Mouse (Mus musculus) embryo, embryonic 10.5 days (tissue): Measurements from ENCODE around the gene Simc1.
"Not testable (repeated sequence)": the region's sequence is repeated elsewhere in the genome, so short reads cannot be mapped to it uniquely, and the experiment has no call there.

Experiments used
- DNase-seq: peaks from one replicate; pipeline ENCODE4 v3.0.0-alpha.2; 2015; ENCODE audit warnings: low spot score

Gene Simc1

GRCm38 (mm10) chr13:54503604-54504521 lies at the start of gene Simc1:
TSS of gene Simc1 (plus strand) at chr13:54503779.
- DNase-seq, result peak; percentile 81

- DNase-seq, result peak; percentile 18
These were observed 46.5 kb upstream of the Simc1 start for GRCm38 (mm10) chr13:54457062-54457461.

GRCm38 (mm10) chr13:54459282-54459681 lies 44.3 kb upstream of the Simc1 start:
- no peak for DNase-seq

- peak; percentile 95 for DNase-seq
These were observed 35.2 kb upstream of the Simc1 start, which contains the start of gene Thoc3 for GRCm38 (mm10) chr13:54468098-54469011. TSS of gene Thoc3 (minus strand) at chr13:54468849.

DNA sequence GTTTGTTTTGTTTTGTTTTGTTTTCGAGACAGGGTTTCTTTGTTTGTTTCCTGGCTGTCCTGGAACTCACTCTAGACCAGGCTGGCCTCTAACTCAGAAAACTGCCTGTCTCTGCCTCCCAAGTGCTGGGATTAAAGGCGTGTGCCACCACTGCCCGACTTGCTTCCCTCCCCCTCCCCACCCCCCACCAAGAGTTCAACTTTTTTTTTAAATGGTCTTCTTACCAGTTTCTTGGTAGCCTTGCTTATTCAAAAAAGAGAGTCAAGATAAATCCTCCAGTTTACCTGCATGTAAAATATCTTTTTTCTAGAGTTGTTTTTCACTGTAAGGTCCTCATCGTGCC lies 34.6 kb upstream of the Simc1 start:
- no peak for DNase-seq

DNA sequence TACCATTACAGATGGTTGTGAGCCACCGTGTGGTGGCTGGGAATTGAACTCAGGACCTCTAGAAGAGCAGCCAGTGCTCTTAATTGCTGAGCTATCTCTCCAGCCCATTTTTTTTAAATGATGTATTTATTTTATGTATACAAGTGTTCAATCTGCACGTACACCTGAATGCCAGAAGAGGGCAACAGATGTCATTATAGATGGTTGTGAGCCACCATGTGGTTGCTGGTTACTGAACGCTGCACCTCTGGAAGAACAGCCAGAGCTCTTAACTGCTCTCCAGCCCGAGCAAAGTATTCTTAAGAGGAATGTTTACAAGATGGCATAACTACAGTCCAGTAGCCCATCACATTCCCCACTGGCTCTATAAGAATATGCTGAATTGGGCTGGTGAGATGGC lies 31.6 kb upstream of the Simc1 start:
- no peak for DNase-seq

DNA sequence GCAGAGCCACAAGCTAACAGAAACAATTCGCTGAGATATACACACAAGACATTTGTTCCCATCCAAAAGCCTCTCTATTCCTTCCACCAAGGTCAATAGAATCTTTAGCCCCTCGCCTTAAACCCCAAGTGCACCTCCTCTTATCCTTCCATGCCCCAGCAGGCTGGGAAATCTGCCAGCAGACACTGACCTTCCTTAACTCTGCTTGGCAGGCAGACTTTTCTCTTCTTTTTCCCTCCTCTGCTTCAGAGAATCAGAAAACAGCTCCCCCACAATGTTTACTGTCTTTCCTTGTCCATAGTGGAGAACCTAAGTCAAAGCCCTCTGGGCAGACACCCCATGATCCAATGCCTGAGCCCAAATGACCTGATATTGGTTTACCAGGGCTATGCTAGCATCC lies 28.6 kb upstream of the Simc1 start:
- no peak for DNase-seq

DNA sequence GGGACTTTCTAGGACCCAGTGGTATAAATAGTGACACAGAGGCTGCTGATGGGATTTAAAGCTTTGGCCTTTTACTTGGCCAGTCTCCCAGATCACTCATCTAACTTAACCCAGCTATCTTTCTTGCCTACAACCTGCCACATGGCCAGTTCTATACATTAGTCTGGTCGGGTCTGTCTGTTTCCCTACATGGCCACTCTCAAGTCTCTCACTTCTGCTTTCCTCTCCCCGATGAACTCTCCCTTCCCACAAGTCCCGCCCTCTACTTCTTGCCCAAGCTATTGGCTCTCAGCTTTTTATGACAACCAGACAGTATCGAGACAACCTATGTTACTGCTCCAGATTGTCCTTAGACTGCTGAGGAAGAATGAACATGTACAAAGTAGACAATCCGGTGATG lies 27.9 kb upstream of the Simc1 start:
- DNase-seq, result no peak

DNA sequence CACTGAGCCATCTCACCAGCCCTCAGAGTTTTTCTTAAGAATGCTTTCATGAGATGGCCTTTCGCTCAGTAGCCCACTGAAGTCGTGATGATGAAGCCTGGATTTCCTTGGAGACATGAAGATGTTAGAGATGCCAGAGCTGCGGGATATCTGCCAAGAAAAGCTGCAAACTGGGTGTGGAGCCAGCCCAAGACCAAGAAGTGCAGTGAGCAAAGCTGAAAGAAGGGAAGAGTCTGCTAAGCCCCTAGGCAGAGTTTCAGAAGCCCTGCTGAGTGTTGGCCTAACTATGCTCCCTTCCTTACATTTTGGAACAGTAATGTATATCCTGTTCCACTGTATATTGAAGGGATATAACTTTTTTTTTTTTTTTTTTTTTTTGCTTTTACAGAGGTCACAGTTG lies 24.3 kb upstream of the Simc1 start:
- no peak for DNase-seq

GRCm38 (mm10) chr13:54481498-54481897 lies 22.1 kb upstream of the Simc1 start:
- no peak for DNase-seq

- DNase-seq, result no peak
These were observed 13.2 kb upstream of the Simc1 start for GRCm38 (mm10) chr13:54490411-54490810.

- no peak for DNase-seq
These were observed 12.2 kb upstream of the Simc1 start for GRCm38 (mm10) chr13:54491381-54491780.

GRCm38 (mm10) chr13:54499551-54499950 lies 4.0 kb upstream of the Simc1 start:
- DNase-seq, result not testable (repeated sequence)

GRCm38 (mm10) chr13:54501352-54501751 lies 2.2 kb upstream of the Simc1 start:
- no peak for DNase-seq

DNA sequence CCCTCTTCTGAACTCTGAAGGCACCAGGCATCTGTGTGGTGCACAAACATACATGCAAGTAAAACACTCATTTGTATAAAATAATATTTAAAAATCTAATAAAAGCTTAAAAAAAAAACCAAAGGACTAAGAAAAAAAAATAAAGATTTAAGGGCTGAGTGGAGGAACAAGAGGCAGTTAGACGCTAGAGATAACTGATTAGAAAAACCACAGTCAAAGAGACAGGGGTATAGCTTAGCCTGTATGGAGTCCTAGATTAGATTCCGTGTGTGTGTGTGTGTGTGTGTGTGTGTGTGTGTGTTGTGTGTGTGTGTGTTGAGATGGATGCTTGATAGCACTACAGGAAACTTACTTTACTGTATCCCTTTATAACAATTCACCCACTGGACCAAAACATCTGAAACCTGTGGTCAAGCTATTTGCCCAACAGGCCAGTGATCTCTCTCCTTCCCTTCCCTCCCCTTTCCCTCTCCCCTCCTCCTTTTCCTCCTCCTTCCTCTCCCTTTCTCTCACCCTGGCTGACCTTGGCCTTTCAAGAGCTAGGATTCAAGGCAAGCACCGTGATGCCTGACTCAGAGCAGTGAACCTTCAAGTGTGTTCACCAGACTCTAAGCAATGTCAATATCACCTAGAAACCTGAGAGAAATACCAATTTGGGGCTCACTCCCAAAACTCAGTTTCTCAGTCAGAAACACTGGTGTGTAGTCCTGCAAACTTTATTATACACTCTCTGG lies 1.5 kb upstream of the Simc1 start:
- DNase-seq, result no peak

- no peak for DNase-seq
These were observed 338 bp upstream of the Simc1 start for GRCm38 (mm10) chr13:54503278-54503603.

DNA sequence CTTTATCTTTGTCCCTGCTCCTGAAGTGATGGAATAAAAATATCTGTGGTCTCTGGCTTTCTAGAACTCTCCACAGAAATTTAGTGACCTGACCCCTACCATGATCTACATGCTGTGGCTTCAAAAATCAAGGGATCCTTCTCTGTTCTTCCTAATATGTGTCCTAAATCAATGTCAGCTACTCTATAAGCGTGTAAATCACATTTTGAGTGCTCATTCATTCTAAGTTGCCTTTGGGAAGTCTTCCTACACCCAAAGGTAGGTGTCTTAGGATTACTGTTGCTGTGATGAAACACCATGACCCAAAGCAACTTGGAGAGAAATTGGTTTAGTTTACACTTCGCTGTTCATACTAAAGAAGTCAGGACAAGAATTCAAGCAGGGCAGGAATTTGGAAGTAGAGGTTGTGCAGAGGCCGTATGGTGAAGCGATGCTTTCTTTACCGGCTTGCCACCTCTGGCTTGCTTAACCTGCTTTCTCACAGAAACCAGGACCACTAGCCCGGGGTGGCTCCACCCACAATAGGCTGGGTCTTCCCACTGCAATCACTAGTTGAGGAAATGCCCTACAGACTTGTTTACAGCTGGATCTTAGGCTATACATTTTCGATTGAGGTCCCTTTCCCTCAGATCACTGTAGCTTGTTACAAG lies 1.2 kb downstream of the Simc1 start:
- peak; percentile 45 for DNase-seq

GRCm38 (mm10) chr13:54505920-54506319 lies 2.3 kb downstream of the Simc1 start:
- no peak for DNase-seq

DNA sequence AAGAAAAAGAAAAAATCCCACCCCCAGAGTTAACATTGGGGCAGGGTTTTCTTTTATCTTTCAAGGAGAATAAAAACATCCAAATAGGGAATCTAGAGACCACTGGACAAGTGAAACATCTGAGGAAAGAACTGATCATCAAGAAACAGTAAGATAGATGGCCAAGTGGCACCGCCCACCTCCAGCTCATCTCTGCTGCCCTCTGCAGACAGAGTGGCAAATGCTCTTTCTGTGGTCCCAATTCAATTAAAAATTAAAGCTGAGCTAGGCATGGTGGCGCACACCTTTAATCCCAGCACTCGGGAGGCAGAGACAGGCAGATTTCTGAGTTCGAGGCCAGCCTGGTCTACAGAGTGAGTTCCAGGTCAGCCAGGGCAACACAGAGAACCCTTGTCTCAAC lies 16.6 kb downstream of the Simc1 start:
- DNase-seq, result no peak

- no peak for DNase-seq
These were observed 17.6 kb downstream of the Simc1 start for GRCm38 (mm10) chr13:54521181-54521580.

DNA sequence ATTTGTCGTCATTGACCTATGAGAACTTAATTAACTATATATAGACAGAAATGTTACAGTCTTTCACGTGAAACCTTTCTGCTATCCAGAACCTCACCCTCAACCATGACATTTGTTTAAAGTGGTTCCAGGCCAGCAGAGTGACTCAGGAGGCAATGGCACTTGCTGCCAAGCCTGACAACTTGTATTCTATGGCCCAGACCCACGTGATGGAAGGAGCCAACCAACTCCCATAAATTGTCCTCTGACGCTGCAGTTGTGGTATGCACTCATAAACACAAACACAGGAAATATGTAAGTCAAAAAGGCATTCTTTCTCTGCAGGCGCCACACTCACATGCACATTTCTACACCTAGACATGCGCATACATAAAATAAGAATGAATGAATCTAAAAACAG lies 23.6 kb downstream of the Simc1 start:
- DNase-seq, result no peak

DNA sequence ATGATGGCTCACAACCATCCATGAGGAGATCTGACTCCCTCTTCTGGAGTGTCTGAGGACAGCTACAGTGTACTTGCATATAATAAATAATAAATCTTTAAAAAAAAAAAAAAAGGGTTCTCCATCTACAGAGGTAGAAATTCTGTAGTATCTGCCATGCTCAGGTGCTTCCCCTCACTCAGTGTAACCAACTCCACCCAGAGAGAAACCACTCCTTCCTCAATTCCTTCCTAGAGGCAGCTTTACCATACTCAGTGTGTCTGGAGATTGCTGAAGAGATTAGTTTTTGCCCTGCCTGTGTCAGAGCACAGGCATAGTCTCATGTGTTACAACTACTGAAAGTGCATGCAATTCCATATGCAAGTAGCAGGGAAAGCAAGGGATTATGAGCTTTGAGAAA lies 28.6 kb downstream of the Simc1 start:
- DNase-seq, result no peak
